Mouse (Mus musculus): Measurements from ENCODE around the gene Smad9. TPM values are rescaled to one million over a fixed set of nuclear protein-coding genes. Genes with fewer than 3 reads are reported as not detected.

The Smad9 gene
- polyA plus RNA-seq, 1 experiment, result not detected

GRCm38 (mm10) chr3:54727588-54727987 lies 27.8 kb upstream of the Smad9 start:
- no peak overlapping the region for H3K27ac ChIP-seq (ENCODE audit: control insufficient read depth, insufficient read depth, low read depth, low read length, poor library complexity)
- 98% methylated on average over 2 of the region's 2 CpGs for WGBS
- H3K4me1 ChIP-seq (ENCODE audit: control insufficient read depth, insufficient read depth, low read length), result no peaks in the 10 kb centered on the region; the same call in 1 of the 2 replicates
- H3K4me3 ChIP-seq (replicated peaks; ENCODE audit: control insufficient read depth, low read depth, low read length), result no peak overlapping the region
- TF ChIP-seq POLR2A (IDR thresholded peaks at IDR 0.05; ENCODE audit: borderline replicate concordance, control insufficient read depth, low read depth, low read length) (no peak), CTCF (IDR thresholded peaks at IDR 0.05; ENCODE audit: control insufficient read depth, insufficient read depth, low read length) (no peak)

GRCm38 (mm10) chr3:54728100-54728499 lies 27.3 kb upstream of the Smad9 start:
- Histone ChIP-seq H3K27ac (ENCODE audit: control insufficient read depth, insufficient read depth, low read depth, low read length, poor library complexity) (no peak overlapping the region), H3K4me3 (replicated peaks; ENCODE audit: control insufficient read depth, low read depth, low read length) (no peak overlapping the region), H3K4me1 (ENCODE audit: control insufficient read depth, insufficient read depth, low read length) (no peaks in the 10 kb centered on the region; the same call in 1 of the 2 replicates)
- WGBS, result 90% methylated on average over 6 of the region's 6 CpGs
- TF ChIP-seq CTCF (IDR thresholded peaks at IDR 0.05; ENCODE audit: control insufficient read depth, insufficient read depth, low read length) (no peak), POLR2A (IDR thresholded peaks at IDR 0.05; ENCODE audit: borderline replicate concordance, control insufficient read depth, low read depth, low read length) (no peak)

- no peak overlapping the region for H3K4me3 ChIP-seq (replicated peaks; ENCODE audit: control insufficient read depth, low read depth, low read length)
- TF ChIP-seq CTCF (IDR thresholded peaks at IDR 0.05; ENCODE audit: control insufficient read depth, insufficient read depth, low read length), result no peak
- TF ChIP-seq POLR2A (IDR thresholded peaks at IDR 0.05; ENCODE audit: borderline replicate concordance, control insufficient read depth, low read depth, low read length), result no peak
- H3K4me1 ChIP-seq (ENCODE audit: control insufficient read depth, insufficient read depth, low read length), result no peaks in the 10 kb centered on the region; the same call in 1 of the 2 replicates
- H3K27ac ChIP-seq (ENCODE audit: control insufficient read depth, insufficient read depth, low read depth, low read length, poor library complexity), result no peak overlapping the region
- 91% methylated on average over 8 of the region's 8 CpGs for WGBS
Observed at GRCm38 (mm10) chr3:54731626-54732150, 23.7 kb upstream of the Smad9 start.

- H3K27ac ChIP-seq (ENCODE audit: control insufficient read depth, insufficient read depth, low read depth, low read length, poor library complexity), result no peak overlapping the region
- H3K4me1 ChIP-seq (ENCODE audit: control insufficient read depth, insufficient read depth, low read length), result no peaks in the 10 kb centered on the region; the same call in 1 of the 2 replicates
- no peak overlapping the region for H3K4me3 ChIP-seq (replicated peaks; ENCODE audit: control insufficient read depth, low read depth, low read length)
- no peak for TF ChIP-seq POLR2A (IDR thresholded peaks at IDR 0.05; ENCODE audit: borderline replicate concordance, control insufficient read depth, low read depth, low read length)
- no peak for TF ChIP-seq CTCF (IDR thresholded peaks at IDR 0.05; ENCODE audit: control insufficient read depth, insufficient read depth, low read length)
- 79% methylated on average over 4 of the region's 4 CpGs for WGBS
Observed at GRCm38 (mm10) chr3:54732371-54732770, 23.0 kb upstream of the Smad9 start.

- Histone ChIP-seq H3K4me3 (replicated peaks; ENCODE audit: control insufficient read depth, low read depth, low read length) (peak overlapping the region; percentile 95), H3K27ac (ENCODE audit: control insufficient read depth, insufficient read depth, low read depth, low read length, poor library complexity) (peak overlapping the region; percentile 99), H3K4me1 (ENCODE audit: control insufficient read depth, insufficient read depth, low read length) (no peaks in the 10 kb centered on the region; the same call in 1 of the 2 replicates)
- TF ChIP-seq CTCF (IDR thresholded peaks at IDR 0.05; ENCODE audit: control insufficient read depth, insufficient read depth, low read length), result no peak
- TF ChIP-seq POLR2A (IDR thresholded peaks at IDR 0.05; ENCODE audit: borderline replicate concordance, control insufficient read depth, low read depth, low read length), result peak; percentile 91; the same call in 1 of the 2 replicates
- 1% methylated on average over 84 of the region's 84 CpGs for WGBS
Observed at GRCm38 (mm10) chr3:54734411-54735246, 20.8 kb upstream of the Smad9 start.

- Histone ChIP-seq H3K4me3 (replicated peaks; ENCODE audit: control insufficient read depth, low read depth, low read length) (peak within 1 kb of the TSS; percentile 95), H3K4me1 (ENCODE audit: control insufficient read depth, insufficient read depth, low read length) (no peaks in the 10 kb centered on the region; the same call in 1 of the 2 replicates), H3K27ac (ENCODE audit: control insufficient read depth, insufficient read depth, low read depth, low read length, poor library complexity) (peak within 1 kb of the TSS; percentile 99)
- TF ChIP-seq POLR2A (IDR thresholded peaks at IDR 0.05; ENCODE audit: borderline replicate concordance, control insufficient read depth, low read depth, low read length), result peak; percentile 61; the same call in 1 of the 2 replicates
- peak; percentile 96 for TF ChIP-seq CTCF (IDR thresholded peaks at IDR 0.05; ENCODE audit: control insufficient read depth, insufficient read depth, low read length)
- WGBS, result under 1% methylated on average over 65 of the region's 65 CpGs
Observed at GRCm38 (mm10) chr3:54735247-54736046, 19.9 kb upstream of the Smad9 start, which contains the start of the genes Exosc8 and Alg5. Exosc8 (minus strand) TSS chr3:54735393. Alg5 (plus strand) TSS chr3:54735539.

- H3K4me1 ChIP-seq (ENCODE audit: control insufficient read depth, insufficient read depth, low read length), result no peaks in the 10 kb centered on the region; the same call in 1 of the 2 replicates
- 42% methylated on average over 18 of the region's 18 CpGs for WGBS
- H3K27ac ChIP-seq (ENCODE audit: control insufficient read depth, insufficient read depth, low read depth, low read length, poor library complexity), result no peak overlapping the region
- H3K4me3 ChIP-seq (replicated peaks; ENCODE audit: control insufficient read depth, low read depth, low read length), result peak overlapping the region; percentile 95
- no peak for TF ChIP-seq CTCF (IDR thresholded peaks at IDR 0.05; ENCODE audit: control insufficient read depth, insufficient read depth, low read length)
- no peak for TF ChIP-seq POLR2A (IDR thresholded peaks at IDR 0.05; ENCODE audit: borderline replicate concordance, control insufficient read depth, low read depth, low read length)
Observed at GRCm38 (mm10) chr3:54736101-54736927, 19.1 kb upstream of the Smad9 start.
